Mouse (Mus musculus) ES-Bruce4 (cell line): ENCODE results near the gene Pip4k2a. TPM values are rescaled to one million over a fixed set of nuclear protein-coding genes. Genes with fewer than 3 reads are reported as not detected.

Source experiments
- H3K27ac ChIP-seq: 2 replicates; pipeline ENCODE4 v1.5.1; 2012; ENCODE audit warnings: low read length, inconsistent platforms; ENCODE audit not compliant: insufficient read depth
- H3K27me3 ChIP-seq: 2 replicates; pipeline ENCODE4 v1.6.1; 2012; ENCODE audit warnings: mild to moderate bottlenecking, low read length, inconsistent platforms; ENCODE audit not compliant: control insufficient read depth, poor library complexity, insufficient read depth, severe bottlenecking
- H3K36me3 ChIP-seq: 2 replicates; pipeline ENCODE4 v1.6.1; 2012; ENCODE audit warnings: inconsistent platforms, mild to moderate bottlenecking, low read length, moderate library complexity; ENCODE audit not compliant: control insufficient read depth, poor library complexity, insufficient read depth, severe bottlenecking
- H3K4me1 ChIP-seq: one replicate; pipeline ENCODE4 v1.8.1; 2011; ENCODE audit warnings: low read length; ENCODE audit not compliant: control insufficient read depth, insufficient read depth
- H3K4me3 ChIP-seq: 2 replicates; pipeline ENCODE4 v1.5.1; 2011; ENCODE audit warnings: low read depth, mild to moderate bottlenecking, low read length
- H3K9ac ChIP-seq: 2 replicates; pipeline ENCODE4 v1.6.1; 2012; ENCODE audit warnings: low read depth, mild to moderate bottlenecking, inconsistent platforms; ENCODE audit not compliant: poor library complexity, severe bottlenecking
- H3K9me3 ChIP-seq: replicated peaks from 2 replicates; pipeline ENCODE4 v1.6.1; 2012; ENCODE audit warnings: mild to moderate bottlenecking, low read length, inconsistent platforms; ENCODE audit not compliant: control insufficient read depth, poor library complexity, insufficient read depth, severe bottlenecking
- CTCF ChIP-seq: IDR thresholded peaks from one replicate; pipeline ENCODE4 v1.8.1; 2011; ENCODE audit warnings: low read depth, low read length
- EP300 ChIP-seq: IDR thresholded peaks from 2 replicates; pipeline ENCODE4 v1.6.1; 2011; ENCODE audit warnings: low read depth, low read length; ENCODE audit not compliant: insufficient read depth
- POLR2A ChIP-seq: IDR thresholded peaks from one replicate; pipeline ENCODE4 v1.8.1; 2011; ENCODE audit warnings: low read length; ENCODE audit not compliant: insufficient read depth
- polyA plus RNA-seq: library from polyadenylated mRNA; stranded (reverse); fragments of >200 nt; gene quantifications from 2 replicates; pipeline ENCODE4 v1.2.4, GENCODE M21; 2011; ENCODE audit warnings: low read depth; ENCODE audit not compliant: missing spikeins, insufficient read depth, insufficient read length

The Pip4k2a gene
- polyA plus RNA-seq, 1 experiment: 9.6 TPM

DNA sequence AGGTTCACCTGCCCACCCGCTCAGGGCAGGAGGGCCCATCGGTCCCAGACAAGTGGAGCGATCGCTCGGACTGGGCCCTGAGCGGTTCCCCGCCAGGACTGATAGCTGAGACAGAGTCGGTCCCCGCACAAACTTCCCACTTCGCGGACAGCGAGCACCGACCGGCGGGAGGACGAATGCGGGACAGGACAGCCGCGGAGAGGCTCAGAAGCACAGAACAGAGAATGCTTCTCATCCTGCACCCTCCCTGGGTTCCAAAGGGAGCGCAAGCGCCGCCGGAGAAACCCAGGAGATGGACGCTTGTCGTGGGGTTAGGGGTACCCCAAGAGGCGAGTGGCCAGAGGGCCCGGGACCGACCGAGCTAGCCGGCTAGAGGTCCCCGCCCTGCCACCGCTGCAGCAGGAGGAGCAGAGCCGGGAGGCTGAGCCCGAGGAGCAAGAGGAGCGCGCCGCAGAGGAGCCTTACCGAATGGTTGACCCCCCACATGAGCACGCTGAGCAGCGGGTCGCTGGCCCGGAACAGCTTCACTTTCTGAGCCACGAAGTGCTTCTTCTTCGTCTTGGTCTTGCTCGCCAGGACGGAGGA is 447 bp downstream of the Pip4k2a start:
- TF ChIP-seq POLR2A (no peak), CTCF (no peak), EP300 (no peak)
- H3K9me3 ChIP-seq: no peaks in the 10 kb centered on the region
- H3K27me3 ChIP-seq: peaks cover 3% of the 10 kb centered on the region; the same call in 1 of the 2 replicates
- H3K9ac ChIP-seq: peak overlapping the region; percentile 50
- H3K4me1 ChIP-seq: no peaks in the 10 kb centered on the region
- peak overlapping the region; percentile 82 for H3K4me3 ChIP-seq
- no peak overlapping the region for H3K27ac ChIP-seq
- no peaks in the 10 kb centered on the region for H3K36me3 ChIP-seq

- Histone ChIP-seq H3K27me3 (peaks cover 3% of the 10 kb centered on the region; the same call in 1 of the 2 replicates), H3K36me3 (no peaks in the 10 kb centered on the region), H3K4me1 (no peaks in the 10 kb centered on the region), H3K9ac (peak overlapping the region; percentile 50), H3K9me3 (no peaks in the 10 kb centered on the region), H3K4me3 (peak overlapping the region; percentile 46), H3K27ac (no peak overlapping the region)
- TF ChIP-seq CTCF (no peak), POLR2A (no peak), EP300 (no peak)
Observed at GRCm38 (mm10) chr2:18996451-18997211, 1.3 kb downstream of the Pip4k2a start.

GRCm38 (mm10) chr2:18992512-18993510 is 5.1 kb downstream of the Pip4k2a start:
- Histone ChIP-seq H3K36me3 (no peaks in the 10 kb centered on the region), H3K27ac (no peak overlapping the region), H3K4me3 (no peak overlapping the region), H3K9me3 (no peaks in the 10 kb centered on the region), H3K9ac (no peak overlapping the region), H3K27me3 (peaks cover 3% of the 10 kb centered on the region; the same call in 1 of the 2 replicates), H3K4me1 (no peaks in the 10 kb centered on the region)
- TF ChIP-seq EP300 (no peak), CTCF (no peak)

GRCm38 (mm10) chr2:18988885-18989284 is 9.0 kb downstream of the Pip4k2a start:
- H3K27ac ChIP-seq: no peak overlapping the region
- no peaks in the 10 kb centered on the region for H3K36me3 ChIP-seq
- no peak for TF ChIP-seq CTCF
- no peak for TF ChIP-seq POLR2A
- no peak for TF ChIP-seq EP300
- H3K9me3 ChIP-seq: no peaks in the 10 kb centered on the region
- no peaks in the 10 kb centered on the region for H3K27me3 ChIP-seq
- no peak overlapping the region for H3K9ac ChIP-seq
- H3K4me1 ChIP-seq: no peaks in the 10 kb centered on the region
- no peak overlapping the region for H3K4me3 ChIP-seq

- Histone ChIP-seq H3K4me3 (no peak overlapping the region), H3K27ac (no peak overlapping the region), H3K36me3 (no peaks in the 10 kb centered on the region), H3K9me3 (no peaks in the 10 kb centered on the region), H3K9ac (no peak overlapping the region), H3K4me1 (no peaks in the 10 kb centered on the region), H3K27me3 (no peaks in the 10 kb centered on the region)
- TF ChIP-seq EP300 (no peak), POLR2A (no peak), CTCF (no peak)
Observed at GRCm38 (mm10) chr2:18985506-18985905, 12.4 kb downstream of the Pip4k2a start.
